Mouse (Mus musculus) liver, embryonic 14.5 days (tissue): ENCODE measurements around the gene Tmem14c. TPM values are rescaled to one million over a fixed set of nuclear protein-coding genes. Genes with fewer than 3 reads are reported as not detected.

Experiments used
- ATAC-seq: fragments of 200-750 bp; cut with Nextera tagmentation; 2 replicates; pipeline ENCODE4 v1.8.0; 2017; ENCODE audit warnings: moderate number of reproducible peaks, mild to moderate bottlenecking, moderate library complexity; ENCODE audit not compliant: insufficient read depth
- DNase-seq, 3 experiments: peaks; one replicate each; pipeline ENCODE4 v3.0.0-alpha.2; 2012 to 2013; ENCODE audit warnings: low read depth in 3 of 3, low spot score in 3 of 3
- H3K27ac ChIP-seq: fragments of 300-500 bp; sonication (generic); 2 replicates; pipeline ENCODE4 v1.5.1; 2014; ENCODE audit warnings: moderate library complexity, mild to moderate bottlenecking, control low read depth, inconsistent platforms
- H3K27me3 ChIP-seq: fragments of 300-500 bp; sonication (generic); 2 replicates; pipeline ENCODE4 v1.6.1; 2014; ENCODE audit warnings: mild to moderate bottlenecking, low read length, moderate library complexity; ENCODE audit not compliant: control insufficient read depth, insufficient read depth
- H3K36me3 ChIP-seq: fragments of 300-500 bp; sonication (generic); replicated peaks from 2 replicates; pipeline ENCODE4 v1.6.1; 2014; ENCODE audit warnings: low read depth; ENCODE audit not compliant: control insufficient read depth, insufficient read depth
- H3K4me1 ChIP-seq, 2 experiments: fragments of 200-500 bp in 1 of 2; fragments of 300-500 bp in 1 of 2; sonication (generic) in 1 of 2; replicated peaks; 2 replicates each; pipeline ENCODE4 v1.6.1; 2012 to 2014; ENCODE audit warnings: antibody characterized with exemption in 1 of 2, inconsistent platforms in 1 of 2, low read length in 1 of 2; ENCODE audit not compliant: control insufficient read depth in 2 of 2, insufficient read depth in 2 of 2
- H3K4me2 ChIP-seq: fragments of 300-500 bp; sonication (generic); 2 replicates; pipeline ENCODE4 v1.6.1; 2014; ENCODE audit warnings: low read depth, mild to moderate bottlenecking, control low read depth, moderate library complexity
- H3K4me3 ChIP-seq, 2 experiments: fragments of 200-500 bp in 1 of 2; fragments of 300-500 bp in 1 of 2; sonication (generic) in 1 of 2; 2 replicates each; pipeline ENCODE4 v1.5.1; 2012 to 2014; ENCODE audit warnings: low read depth in 2 of 2, low read length in 2 of 2, mild to moderate bottlenecking in 2 of 2, control low read depth in 1 of 2, inconsistent platforms in 1 of 2, moderate library complexity in 1 of 2; ENCODE audit not compliant: insufficient read depth in 1 of 2
- H3K9ac ChIP-seq: fragments of 300-500 bp; sonication (generic); replicated peaks from 2 replicates; pipeline ENCODE4 v1.6.1; 2014; ENCODE audit warnings: mild to moderate bottlenecking, control low read depth, moderate library complexity
- H3K9me3 ChIP-seq: fragments of 300-500 bp; sonication (generic); 2 replicates; pipeline ENCODE4 v1.6.1; 2016; ENCODE audit warnings: low read length, mixed read lengths; ENCODE audit not compliant: control insufficient read depth
- CTCF ChIP-seq: IDR thresholded peaks from 2 replicates; pipeline ENCODE4 v1.5.1; 2016; ENCODE audit warnings: antibody characterized with exemption, low read depth, control low read depth
- EP300 ChIP-seq: IDR thresholded peaks from 2 replicates; pipeline ENCODE4 v1.6.1; 2016; ENCODE audit warnings: antibody characterized with exemption, low read depth
- WGBS: fragments of 180-500 bp; shearing (Covaris S2); extraction: QIAGEN DNeasy Blood & Tissue Kit; methylation state at CpG from one replicate; pipeline ENCODE4 v1.1.7; 2014; ENCODE audit not compliant: insufficient replicate concordance; 5-methylcytosine and 5-hydroxymethylcytosine counted together
- polyA plus RNA-seq, 2 experiments: library from polyadenylated mRNA; depleted of rRNA in 1 of 2; stranded (reverse) in 1 of 2; unstranded in 1 of 2; fragments of >200 nt; fragmentation: Nextera tagmentation in 1 of 2; extraction: Ambion mirVana in 1 of 2; gene quantifications; 2 replicates each; pipeline versions ENCODE4 v1.2.1 to v1.2.3; 2012 to 2014

Tmem14c gene
- polyA plus RNA-seq, 2 experiments = 364 to 866 TPM

DNA sequence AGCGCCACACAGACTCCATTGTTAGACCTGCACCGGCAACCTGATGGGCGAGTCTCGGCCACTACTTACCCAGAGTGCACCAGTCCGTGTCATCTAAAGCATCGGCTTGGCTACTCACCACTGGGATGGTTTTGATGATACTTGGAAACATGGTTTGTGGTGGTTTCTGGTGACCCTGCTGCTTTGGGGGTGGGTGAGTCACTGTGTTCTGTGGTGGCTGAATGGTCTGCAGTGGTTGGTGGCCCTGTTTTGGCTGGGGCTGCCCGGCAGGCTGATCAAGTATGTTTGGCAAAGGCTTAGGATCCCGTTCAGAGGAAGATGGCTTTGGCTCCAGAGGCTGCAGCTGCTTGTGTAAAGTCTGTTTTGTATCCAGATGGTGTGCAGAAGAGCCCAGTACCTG lies 29.8 kb downstream of the Tmem14c start:
- H3K9ac ChIP-seq = no peak overlapping the region
- no peaks in the 10 kb centered on the region for H3K9me3 ChIP-seq
- ATAC-seq (no peak), DNase-seq (no peak)
- H3K4me1 ChIP-seq = no peaks in the 10 kb centered on the region
- no peak for TF ChIP-seq EP300
- no peak for TF ChIP-seq CTCF
- H3K27ac ChIP-seq = no peak overlapping the region
- H3K4me3 ChIP-seq = no peak overlapping the region
- no peaks in the 10 kb centered on the region for H3K36me3 ChIP-seq
- 76% methylated on average over 8 of the region's 8 CpGs for WGBS
- H3K27me3 ChIP-seq = no peaks in the 10 kb centered on the region
- H3K4me2 ChIP-seq = no peak overlapping the region

DNA sequence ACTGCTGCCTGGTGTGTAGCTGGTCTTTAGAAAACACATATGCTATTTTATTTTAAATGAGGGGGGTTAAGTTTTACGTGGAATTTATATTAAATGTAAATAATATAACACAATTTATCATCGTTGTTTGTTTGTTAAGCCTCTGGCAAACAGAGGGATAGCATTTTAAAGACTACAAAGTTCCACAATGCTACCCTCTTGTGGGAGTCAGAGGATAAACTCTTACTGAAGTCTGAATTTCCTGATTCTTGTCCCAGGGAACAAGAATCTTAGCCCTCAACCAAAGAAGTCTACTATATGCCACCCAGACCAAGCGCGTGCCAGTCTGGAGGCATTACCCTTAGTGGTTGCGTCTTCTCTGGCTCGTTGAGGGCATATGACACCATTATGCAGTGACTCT lies 31.2 kb downstream of the Tmem14c start:
- no peak overlapping the region for H3K4me3 ChIP-seq
- ATAC-seq = no peak
- 74% methylated on average over 6 of the region's 6 CpGs for WGBS
- H3K9me3 ChIP-seq = no peaks in the 10 kb centered on the region
- TF ChIP-seq CTCF (no peak), EP300 (no peak)
- no peaks in the 10 kb centered on the region for H3K36me3 ChIP-seq
- DNase-seq = no peak
- H3K27me3 ChIP-seq = no peaks in the 10 kb centered on the region
- no peak overlapping the region for H3K4me2 ChIP-seq
- H3K4me1 ChIP-seq = no peaks in the 10 kb centered on the region
- H3K9ac ChIP-seq = no peak overlapping the region
- no peak overlapping the region for H3K27ac ChIP-seq

DNA sequence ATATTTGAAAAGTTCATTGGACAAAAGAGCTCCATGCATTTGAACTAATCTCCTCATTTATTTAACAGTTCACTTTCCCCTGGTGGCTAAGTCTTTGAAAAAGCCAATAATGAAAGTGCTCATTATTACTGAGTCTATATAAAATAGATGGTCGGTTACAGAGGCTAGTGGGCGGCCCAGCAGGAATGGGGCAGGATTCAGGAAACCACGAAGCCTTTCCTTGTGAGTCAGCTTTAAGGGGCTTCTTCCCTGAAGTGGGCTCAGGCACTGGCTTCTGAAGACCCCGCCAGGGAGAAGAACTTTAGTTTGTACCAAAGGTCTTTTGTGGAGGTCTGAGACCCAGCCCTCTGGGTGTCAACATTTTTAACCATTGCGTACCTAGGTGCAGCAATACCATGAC lies 35.9 kb downstream of the Tmem14c start:
- H3K4me3 ChIP-seq = no peak overlapping the region
- H3K36me3 ChIP-seq = no peaks in the 10 kb centered on the region
- H3K27me3 ChIP-seq = no peaks in the 10 kb centered on the region
- TF ChIP-seq EP300 = no peak
- TF ChIP-seq CTCF = no peak
- WGBS = 41% methylated on average over 5 of the region's 5 CpGs
- DNase-seq (no peak), ATAC-seq (no peak)
- H3K27ac ChIP-seq = no peak overlapping the region
- no peak overlapping the region for H3K4me2 ChIP-seq
- H3K9me3 ChIP-seq = no peaks in the 10 kb centered on the region
- no peak overlapping the region for H3K9ac ChIP-seq
- H3K4me1 ChIP-seq = 0 out of 4 replicates have a peak, but pooled peaks cover 0 to 2% of the 10 kb centered on the region in 2 experiments

DNA sequence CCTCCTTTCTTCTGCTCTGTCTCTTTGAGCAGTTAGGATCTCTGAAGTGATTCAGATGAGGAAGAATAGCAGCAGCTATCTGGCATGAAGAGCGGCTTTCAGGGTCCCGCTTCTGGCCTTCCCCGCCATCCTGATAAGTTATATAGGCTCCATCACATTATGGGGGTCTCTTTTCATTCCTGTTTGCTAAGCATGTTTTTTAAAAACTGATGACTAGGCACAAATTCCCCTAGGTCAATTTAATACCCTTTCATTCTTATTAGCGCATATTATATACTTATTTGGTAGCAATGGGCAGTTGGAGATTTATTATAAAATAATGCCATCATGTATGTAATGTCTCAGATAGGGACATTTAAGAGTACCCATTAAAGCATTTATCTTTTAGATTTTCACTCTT lies 51.5 kb downstream of the Tmem14c start:
- 81% methylated on average over 4 of the region's 4 CpGs for WGBS
- Histone ChIP-seq H3K27me3 (no peaks in the 10 kb centered on the region), H3K4me1 (no peaks in the 10 kb centered on the region), H3K36me3 (no peaks in the 10 kb centered on the region), H3K9ac (no peak overlapping the region), H3K4me2 (no peak overlapping the region), H3K9me3 (no peaks in the 10 kb centered on the region), H3K27ac (no peak overlapping the region), H3K4me3 (no peak overlapping the region)
- no peak for ATAC-seq
- TF ChIP-seq EP300 (no peak), CTCF (no peak)
- DNase-seq = no peak

DNA sequence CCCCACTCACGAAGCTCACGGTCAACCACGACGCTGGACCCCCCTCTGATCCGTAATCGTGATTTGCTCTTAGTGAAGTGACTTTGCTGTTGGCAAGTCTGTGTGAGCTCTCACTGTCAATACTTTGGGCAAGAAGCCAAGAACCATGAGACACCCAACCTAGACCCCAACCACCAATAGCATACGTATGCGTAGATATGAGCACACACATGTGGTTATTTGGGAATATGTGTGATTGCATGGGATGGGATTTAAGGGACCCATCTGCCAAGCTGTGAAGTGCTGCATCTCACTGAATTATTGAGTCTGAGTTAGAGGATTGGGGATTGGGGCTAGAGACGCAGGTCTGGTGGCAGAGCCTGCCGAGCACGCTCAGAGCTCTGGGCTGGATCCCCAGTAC lies 55.5 kb downstream of the Tmem14c start:
- no peaks in the 10 kb centered on the region for H3K4me1 ChIP-seq
- DNase-seq (no peak), ATAC-seq (no peak)
- H3K9me3 ChIP-seq = no peaks in the 10 kb centered on the region
- no peaks in the 10 kb centered on the region for H3K36me3 ChIP-seq
- H3K4me2 ChIP-seq = no peak overlapping the region
- no peak overlapping the region for H3K9ac ChIP-seq
- 74% methylated on average over 11 of the region's 11 CpGs for WGBS
- TF ChIP-seq CTCF = no peak
- TF ChIP-seq EP300 = no peak
- H3K27ac ChIP-seq = no peak overlapping the region
- no peak overlapping the region for H3K4me3 ChIP-seq
- peaks cover under 1% of the 10 kb centered on the region; the same call in 1 of the 2 replicates for H3K27me3 ChIP-seq

Other genes with a start within 250 kb of the Tmem14c start
- gene Gcnt2, start 156.5 kb upstream of the Tmem14c start, polyA plus RNA-seq (2012; rRNA removed) = 0.44 and 0.51 TPM in 2 replicates
- gene Gcnt2, start 156.5 kb upstream of the Tmem14c start, polyA plus RNA-seq (2014; fragmentation: Nextera tagmentation; extraction: Ambion mirVana) = 0.91 and 1.2 TPM in 2 replicates
- 32.5 and 51.0 TPM in 2 replicates for gene Pak1ip1, start 15.3 kb upstream of the Tmem14c start, polyA plus RNA-seq (2012; rRNA removed)
- 60.0 and 65.4 TPM in 2 replicates for gene Pak1ip1, start 15.3 kb upstream of the Tmem14c start, polyA plus RNA-seq (2014; fragmentation: Nextera tagmentation; extraction: Ambion mirVana)
- 0.03 and 0.09 TPM in 2 replicates for gene Mak, start 63.4 kb downstream of the Tmem14c start, polyA plus RNA-seq (2012; rRNA removed)
- 0.11 and 0.27 TPM in 2 replicates for gene Mak, start 63.4 kb downstream of the Tmem14c start, polyA plus RNA-seq (2014; fragmentation: Nextera tagmentation; extraction: Ambion mirVana)
- not detected in 2 replicates for gene Gcm2, start 94.7 kb downstream of the Tmem14c start, polyA plus RNA-seq (2012; rRNA removed)
- gene Gcm2, start 94.7 kb downstream of the Tmem14c start, polyA plus RNA-seq (2014; fragmentation: Nextera tagmentation; extraction: Ambion mirVana) = not detected in 2 replicates
- not detected in 2 replicates for gene Sycp2l, start 98.0 kb downstream of the Tmem14c start, polyA plus RNA-seq (2012; rRNA removed)
- gene Sycp2l, start 98.0 kb downstream of the Tmem14c start, polyA plus RNA-seq (2014; fragmentation: Nextera tagmentation; extraction: Ambion mirVana) = not detected in 2 replicates
- 14.4 and 17.4 TPM in 2 replicates for gene Elovl2, start 204.1 kb downstream of the Tmem14c start, polyA plus RNA-seq (2012; rRNA removed)
- 28.1 and 33.4 TPM in 2 replicates for gene Elovl2, start 204.1 kb downstream of the Tmem14c start, polyA plus RNA-seq (2014; fragmentation: Nextera tagmentation; extraction: Ambion mirVana)
- gene Smim13, start 233.6 kb downstream of the Tmem14c start, polyA plus RNA-seq (2012; rRNA removed) = 2.2 and 3.1 TPM in 2 replicates
- gene Smim13, start 233.6 kb downstream of the Tmem14c start, polyA plus RNA-seq (2014; fragmentation: Nextera tagmentation; extraction: Ambion mirVana) = 3.8 and 4.3 TPM in 2 replicates